Mouse (Mus musculus) neural tube, embryonic 15.5 days (tissue): ENCODE data around the gene Tymp. TPM values are rescaled to one million over a fixed set of nuclear protein-coding genes. Genes with fewer than 3 reads are reported as not detected.

Source experiments
- ATAC-seq: fragments of 200-750 bp; cut with Nextera tagmentation; 2 replicates; pipeline ENCODE4 v1.8.0; 2017; ENCODE audit warnings: mild to moderate bottlenecking, moderate TSS enrichment, moderate library complexity; ENCODE audit not compliant: low FRiP score
- H3K27ac ChIP-seq: fragments of 300-500 bp; sonication (generic); replicated peaks from 2 replicates; pipeline ENCODE4 v1.5.1; 2015; ENCODE audit warnings: mild to moderate bottlenecking, inconsistent platforms
- H3K27me3 ChIP-seq: fragments of 300-500 bp; sonication (generic); replicated peaks from 2 replicates; pipeline ENCODE4 v1.6.1; 2015; ENCODE audit warnings: inconsistent platforms
- H3K36me3 ChIP-seq: fragments of 300-500 bp; sonication (generic); 2 replicates; pipeline ENCODE4 v1.6.1; 2015; ENCODE audit warnings: inconsistent platforms
- H3K4me1 ChIP-seq: fragments of 300-500 bp; sonication (generic); 2 replicates; pipeline ENCODE4 v1.6.1; 2015; ENCODE audit warnings: inconsistent platforms
- H3K4me2 ChIP-seq: fragments of 300-500 bp; sonication (generic); 2 replicates; pipeline ENCODE4 v1.6.1; 2015; ENCODE audit warnings: inconsistent platforms, mild to moderate bottlenecking, moderate library complexity
- H3K4me3 ChIP-seq: fragments of 300-500 bp; sonication (generic); replicated peaks from 2 replicates; pipeline ENCODE4 v1.5.1; 2015; ENCODE audit warnings: mild to moderate bottlenecking, inconsistent platforms
- H3K9ac ChIP-seq: fragments of 300-500 bp; sonication (generic); replicated peaks from 2 replicates; pipeline ENCODE4 v1.6.1; 2015; ENCODE audit warnings: mild to moderate bottlenecking, inconsistent platforms
- H3K9me3 ChIP-seq: fragments of 300-500 bp; sonication (generic); replicated peaks from 2 replicates; pipeline ENCODE4 v1.6.1; 2016; ENCODE audit warnings: inconsistent platforms
- WGBS: fragments of 180-500 bp; shearing (Covaris S2); methylation state at CpG from one replicate; pipeline ENCODE4 v1.1.7; 2015; ENCODE audit warnings: mixed read lengths; 5-methylcytosine and 5-hydroxymethylcytosine counted together
- polyA plus RNA-seq: library from polyadenylated mRNA; unstranded; fragments of >200 nt; fragmentation: Nextera tagmentation; extraction: Ambion mirVana; gene quantifications from 2 replicates; pipeline ENCODE4 v1.2.1, GENCODE M21; 2015

Tymp gene
- polyA plus RNA-seq, 1 experiment from 2014 or later = 2.6 TPM

GRCm38 (mm10) chr15:89390081-89390480, 13.2 kb upstream of the Tymp start:
- H3K27ac ChIP-seq = no peak overlapping the region
- 93% methylated on average over 10 of the region's 10 CpGs for WGBS
- no peak for ATAC-seq
- H3K9ac ChIP-seq = no peak overlapping the region
- H3K9me3 ChIP-seq = no peaks in the 10 kb centered on the region
- no peaks in the 10 kb centered on the region for H3K4me1 ChIP-seq
- H3K4me3 ChIP-seq = no peak overlapping the region
- no peaks in the 10 kb centered on the region for H3K36me3 ChIP-seq
- no peak overlapping the region for H3K4me2 ChIP-seq
- H3K27me3 ChIP-seq = no peaks in the 10 kb centered on the region

- no peak overlapping the region for H3K27ac ChIP-seq
- H3K9me3 ChIP-seq = no peaks in the 10 kb centered on the region
- no peaks in the 10 kb centered on the region for H3K4me1 ChIP-seq
- no peaks in the 10 kb centered on the region; the same call in none of the 2 replicates for H3K27me3 ChIP-seq
- H3K36me3 ChIP-seq = no peaks in the 10 kb centered on the region
- H3K9ac ChIP-seq = no peak overlapping the region
- no peak overlapping the region for H3K4me3 ChIP-seq
- H3K4me2 ChIP-seq = no peak overlapping the region
- no peak for ATAC-seq
- 54% methylated on average over 12 of the region's 12 CpGs for WGBS
Measured at GRCm38 (mm10) chr15:89387127-89387526, 10.3 kb upstream of the Tymp start.

- H3K27ac ChIP-seq = no peak within 1 kb of the TSS
- no peaks in the 10 kb centered on the region for H3K9me3 ChIP-seq
- ATAC-seq = no peak
- no peak within 1 kb of the TSS for H3K4me3 ChIP-seq
- no peaks in the 10 kb centered on the region for H3K4me1 ChIP-seq
- H3K27me3 ChIP-seq = peaks cover 8% of the 10 kb centered on the region
- H3K4me2 ChIP-seq = no peak within 1 kb of the TSS
- no peaks in the 10 kb centered on the region for H3K36me3 ChIP-seq
- WGBS = 88% methylated on average over 7 of the region's 7 CpGs
- no peak within 1 kb of the TSS for H3K9ac ChIP-seq
Measured at GRCm38 (mm10) chr15:89384617-89385016, 7.8 kb upstream of the Tymp start, which contains the start of gene Klhdc7b. Gene Klhdc7b, plus strand, starts transcription at chr15:89384917.

GRCm38 (mm10) chr15:89379429-89379828, 2.6 kb upstream of the Tymp start:
- H3K27me3 ChIP-seq = peaks cover 46% of the 10 kb centered on the region
- peaks cover 21% of the 10 kb centered on the region for H3K4me1 ChIP-seq
- peak overlapping the region; percentile 35 for H3K4me3 ChIP-seq
- H3K4me2 ChIP-seq = peak overlapping the region; percentile 62
- 0 out of 2 replicates have a peak overlapping the region, but pooled peaks have one; percentile 23 for H3K9ac ChIP-seq
- 4% methylated on average over 10 of the region's 10 CpGs for WGBS
- no peak for ATAC-seq
- H3K36me3 ChIP-seq = no peaks in the 10 kb centered on the region
- no peak overlapping the region for H3K27ac ChIP-seq
- H3K9me3 ChIP-seq = no peaks in the 10 kb centered on the region

- Histone ChIP-seq H3K36me3 (no peaks in the 10 kb centered on the region), H3K27ac (no peak within 1 kb of the TSS), H3K4me2 (peak within 1 kb of the TSS; percentile 62), H3K9me3 (no peaks in the 10 kb centered on the region), H3K4me3 (peak within 1 kb of the TSS; percentile 35), H3K27me3 (peaks cover 46% of the 10 kb centered on the region), H3K4me1 (peaks cover 25% of the 10 kb centered on the region), H3K9ac (peak within 1 kb of the TSS; percentile 23)
- no peak for ATAC-seq
- 1% methylated on average over 33 of the region's 33 CpGs for WGBS
Measured at GRCm38 (mm10) chr15:89378831-89379401, 2.1 kb upstream of the Tymp start, which contains the start of gene Odf3b. Gene Odf3b, minus strand, starts transcription at chr15:89379282.

- Histone ChIP-seq H3K4me2 (peak overlapping the region; percentile 62), H3K9me3 (no peaks in the 10 kb centered on the region), H3K4me1 (peaks cover 28% of the 10 kb centered on the region), H3K36me3 (no peaks in the 10 kb centered on the region), H3K9ac (peak overlapping the region; percentile 23), H3K27me3 (peaks cover 46% of the 10 kb centered on the region), H3K27ac (no peak overlapping the region), H3K4me3 (peak overlapping the region; percentile 35)
- no peak for ATAC-seq
- 9% methylated on average over 46 of the region's 46 CpGs for WGBS
Measured at GRCm38 (mm10) chr15:89377938-89378828, 1.3 kb upstream of the Tymp start.

GRCm38 (mm10) chr15:89377362-89377761, 523 bp upstream of the Tymp start:
- H3K27me3 ChIP-seq = peaks cover 46% of the 10 kb centered on the region
- H3K4me3 ChIP-seq = no peak overlapping the region
- 6% methylated on average over 18 of the region's 18 CpGs for WGBS

GRCm38 (mm10) chr15:89376040-89376439, 799 bp downstream of the Tymp start:
- H3K36me3 ChIP-seq = peaks cover 17% of the 10 kb centered on the region
- H3K27me3 ChIP-seq = peaks cover 44% of the 10 kb centered on the region
- H3K9me3 ChIP-seq = no peaks in the 10 kb centered on the region
- no peak overlapping the region for H3K9ac ChIP-seq
- peaks cover 38% of the 10 kb centered on the region for H3K4me1 ChIP-seq
- ATAC-seq = no peak
- no peak overlapping the region for H3K27ac ChIP-seq
- WGBS = 84% methylated on average over 7 of the region's 7 CpGs
- H3K4me2 ChIP-seq = no peak overlapping the region
- no peak overlapping the region for H3K4me3 ChIP-seq

More at GRCm38 (mm10) chr15:89377362-89377761, 523 bp upstream of the Tymp start:
- peaks cover 4% of the 10 kb centered on the region; the same call in 1 of the 2 replicates for H3K36me3 ChIP-seq
- H3K4me2 ChIP-seq = no peak overlapping the region
- H3K27ac ChIP-seq = no peak overlapping the region
- peaks cover 36% of the 10 kb centered on the region for H3K4me1 ChIP-seq
- ATAC-seq = no peak
- no peak overlapping the region; the same call in 1 of the 2 replicates for H3K9ac ChIP-seq
- no peaks in the 10 kb centered on the region for H3K9me3 ChIP-seq

GRCm38 (mm10) chr15:89374801-89375534, 1.9 kb downstream of the Tymp start:
- no peak for ATAC-seq
- Histone ChIP-seq H3K4me1 (peaks cover 38% of the 10 kb centered on the region), H3K9me3 (no peaks in the 10 kb centered on the region), H3K4me3 (no peak overlapping the region), H3K36me3 (peaks cover 28% of the 10 kb centered on the region), H3K9ac (peak overlapping the region; percentile 92; the same call in 1 of the 2 replicates), H3K27me3 (peaks cover 40% of the 10 kb centered on the region), H3K4me2 (peak overlapping the region; percentile 75), H3K27ac (no peak overlapping the region)
- WGBS = 94% methylated on average over 17 of the region's 17 CpGs

- Histone ChIP-seq H3K27me3 (peaks cover 35% of the 10 kb centered on the region), H3K9ac (peak overlapping the region; percentile 92), H3K27ac (peak overlapping the region; percentile 96), H3K4me3 (peak overlapping the region; percentile 80), H3K4me2 (peak overlapping the region; percentile 75), H3K4me1 (peaks cover 35% of the 10 kb centered on the region), H3K9me3 (no peaks in the 10 kb centered on the region), H3K36me3 (peaks cover 34% of the 10 kb centered on the region)
- 48% methylated on average over 9 of the region's 9 CpGs for WGBS
- ATAC-seq = no peak
Measured at GRCm38 (mm10) chr15:89374340-89374739, 2.5 kb downstream of the Tymp start.

- under 1% methylated on average over 42 of the region's 42 CpGs for WGBS
Measured at GRCm38 (mm10) chr15:89373762-89374248, 3.0 kb downstream of the Tymp start, which contains the start of gene Sco2. Gene Sco2, minus strand, starts transcription at chr15:89373846.

More at GRCm38 (mm10) chr15:89373762-89374248, 3.0 kb downstream of the Tymp start, which contains the start of gene Sco2:
- H3K4me2 ChIP-seq = peak within 1 kb of the TSS; percentile 75
- peaks cover 29% of the 10 kb centered on the region for H3K4me1 ChIP-seq
- peak within 1 kb of the TSS; percentile 96 for H3K27ac ChIP-seq
- H3K9ac ChIP-seq = peak within 1 kb of the TSS; percentile 92
- no peaks in the 10 kb centered on the region for H3K9me3 ChIP-seq
- H3K4me3 ChIP-seq = peak within 1 kb of the TSS; percentile 80
- peaks cover 39% of the 10 kb centered on the region for H3K36me3 ChIP-seq
- peaks cover 30% of the 10 kb centered on the region for H3K27me3 ChIP-seq
- ATAC-seq = peak; percentile 88
